Mouse (Mus musculus): ENCODE data around the gene P4hb. TPM values are rescaled to one million over a fixed set of nuclear protein-coding genes. Genes with fewer than 3 reads are reported as not detected.

P4hb gene
- polyA plus RNA-seq, 2 experiments from 2014 or later, result 140 to 160 TPM

Other genes starting within 250 kb of the P4hb start
- 1,000 to 10,000 TPM; 2,904 to 3,852 TPM for gene Actg1, start 224.7 kb downstream of the P4hb start, polyA plus RNA-seq (2017; shearing (Covaris generic))
- gene Fscn2, start 211.7 kb downstream of the P4hb start, polyA plus RNA-seq (2017; shearing (Covaris generic)), result 1 to 10 TPM in 1 of 2 experiments, under 1 TPM in 1; 0.47 to 1.1 TPM
- gene Faap100, start 194.5 kb downstream of the P4hb start, polyA plus RNA-seq (2017; shearing (Covaris generic)), result 10 to 100 TPM; 12.2 to 18.7 TPM
- 1 to 10 TPM; 9.1 to 9.7 TPM for gene Nploc4, start 135.5 kb downstream of the P4hb start, polyA plus RNA-seq (2017; shearing (Covaris generic))
- not detected for gene Tspan10, start 130.6 kb downstream of the P4hb start, polyA plus RNA-seq (2017; shearing (Covaris generic))
- under 1 TPM in 1 of 2 experiments, not detected in 1; 0.38 TPM for gene Pde6g, start 119.8 kb downstream of the P4hb start, polyA plus RNA-seq (2017; shearing (Covaris generic))
- 1 to 10 TPM; 7.5 to 8.5 TPM for gene Oxld1, start 115.2 kb downstream of the P4hb start, polyA plus RNA-seq (2017; shearing (Covaris generic))
- 10 to 100 TPM; 15.6 to 22.7 TPM for gene Ccdc137, start 115.1 kb downstream of the P4hb start, polyA plus RNA-seq (2017; shearing (Covaris generic))
- 10 to 100 TPM; 24.4 to 30.8 TPM for gene Arl16, start 105.6 kb downstream of the P4hb start, polyA plus RNA-seq (2017; shearing (Covaris generic))
- gene Mrpl12, start 88.6 kb downstream of the P4hb start, polyA plus RNA-seq (2017; shearing (Covaris generic)), result 10 to 100 TPM; 73.5 to 74.7 TPM
- gene Slc25a10, start 81.4 kb downstream of the P4hb start, polyA plus RNA-seq (2017; shearing (Covaris generic)), result 10 to 100 TPM in 1 of 2 experiments, 1 to 10 TPM in 1; 9.7 to 12.3 TPM
- gene Gcgr, start 42.6 kb downstream of the P4hb start, polyA plus RNA-seq (2017; shearing (Covaris generic)), result not detected
- gene Mcrip1, start 23.5 kb downstream of the P4hb start, polyA plus RNA-seq (2017; shearing (Covaris generic)), result 100 to 1,000 TPM; 121 to 128 TPM
- not detected for gene Ppp1r27, start 22.1 kb downstream of the P4hb start, polyA plus RNA-seq (2017; shearing (Covaris generic))
- gene Arhgdia, start 8.4 kb upstream of the P4hb start, polyA plus RNA-seq (2017; shearing (Covaris generic)), result 100 to 1,000 TPM; 601 to 860 TPM
- gene Alyref, start 25.1 kb upstream of the P4hb start, polyA plus RNA-seq (2017; shearing (Covaris generic)), result 10 to 100 TPM; 18.9 to 51.6 TPM
- 100 to 1,000 TPM; 112 to 117 TPM for gene Anapc11, start 25.2 kb upstream of the P4hb start, polyA plus RNA-seq (2017; shearing (Covaris generic))
- gene Npb, start 35.2 kb upstream of the P4hb start, polyA plus RNA-seq (2017; shearing (Covaris generic)), result not detected
- gene Pcyt2, start 44.7 kb upstream of the P4hb start, polyA plus RNA-seq (2017; shearing (Covaris generic)), result 100 to 1,000 TPM in 1 of 2 experiments, 10 to 100 TPM in 1; 84.5 to 112 TPM
- gene Sirt7, start 52.0 kb upstream of the P4hb start, polyA plus RNA-seq (2017; shearing (Covaris generic)), result 10 to 100 TPM; 50.8 to 61.8 TPM
- 10 to 100 TPM; 10.7 to 14.3 TPM for gene Mafg, start 60.3 kb upstream of the P4hb start, polyA plus RNA-seq (2017; shearing (Covaris generic))
- under 1 TPM in 1 of 2 experiments, not detected in 1; 0.48 TPM for gene Pycr1, start 70.5 kb upstream of the P4hb start, polyA plus RNA-seq (2017; shearing (Covaris generic))
- gene Myadml2, start 74.9 kb upstream of the P4hb start, polyA plus RNA-seq (2017; shearing (Covaris generic)), result not detected
- not detected for gene Notum, start 87.9 kb upstream of the P4hb start, polyA plus RNA-seq (2017; shearing (Covaris generic))
- gene Aspscr1, start 99.7 kb upstream of the P4hb start, polyA plus RNA-seq (2017; shearing (Covaris generic)), result 100 to 1,000 TPM in 1 of 2 experiments, 10 to 100 TPM in 1; 78.1 to 110 TPM
- gene Cenpx, start 140.5 kb upstream of the P4hb start, polyA plus RNA-seq (2017; shearing (Covaris generic)), result 100 to 1,000 TPM; 163 to 165 TPM
- 10 to 100 TPM; 19.7 to 24.1 TPM for gene Lrrc45, start 140.7 kb upstream of the P4hb start, polyA plus RNA-seq (2017; shearing (Covaris generic))
- gene Rac3, start 148.2 kb upstream of the P4hb start, polyA plus RNA-seq (2017; shearing (Covaris generic)), result not detected
- gene Dcxr, start 154.0 kb upstream of the P4hb start, polyA plus RNA-seq (2017; shearing (Covaris generic)), result 10 to 100 TPM; 17.0 to 20.9 TPM
- gene Cbr2, start 158.9 kb upstream of the P4hb start, polyA plus RNA-seq (2017; shearing (Covaris generic)), result not detected
- 10 to 100 TPM; 35.6 to 69.1 TPM for gene Hmga1b, start 189.5 kb upstream of the P4hb start, polyA plus RNA-seq (2017; shearing (Covaris generic))
- gene Rfng, start 211.0 kb upstream of the P4hb start, polyA plus RNA-seq (2017; shearing (Covaris generic)), result 1 to 10 TPM; 3.5 to 4.9 TPM
- gene Gps1, start 211.0 kb upstream of the P4hb start, polyA plus RNA-seq (2017; shearing (Covaris generic)), result 100 to 1,000 TPM; 118 to 137 TPM
- gene Dus1l, start 223.2 kb upstream of the P4hb start, polyA plus RNA-seq (2017; shearing (Covaris generic)), result 10 to 100 TPM; 30.9 to 31.9 TPM